Mouse (Mus musculus) lung, postnatal 0 days (tissue): ENCODE data around the gene Tmem266.

Experiments used
- CTCF ChIP-seq: IDR thresholded peaks from 2 replicates; pipeline ENCODE4 v1.5.1; 2016; ENCODE audit warnings: antibody characterized with exemption, mild to moderate bottlenecking
- EP300 ChIP-seq: IDR thresholded peaks from 2 replicates; pipeline ENCODE4 v1.6.1; 2016; ENCODE audit warnings: antibody characterized with exemption, mild to moderate bottlenecking, control low read depth

- TF ChIP-seq CTCF (no peak), EP300 (no peak)
Measured at GRCm38 (mm10) chr9:55398985-55399554, 72.4 kb downstream of the Tmem266 start.
